Mouse (Mus musculus) inflammation-experienced regulatory T-cells, adult 6 months (primary cell): ENCODE measurements around the gene Gadd45b. TPM values are rescaled to one million over a fixed set of nuclear protein-coding genes. Genes with fewer than 3 reads are reported as not detected.

ENCODE experiments used
- ATAC-seq: one replicate; pipeline ENCODE4 v1.8.0; 2017
- polyA plus RNA-seq, 3 experiments: library from polyadenylated mRNA; unstranded; fragments of 100-300 nt; shearing (Covaris generic); gene quantifications; one replicate each; pipeline ENCODE4 v1.2.1; 2017

Gene Gadd45b
- polyA plus RNA-seq, 3 experiments from 2014 or later, result 26.4 to 51.5 (median 39.3) TPM

DNA sequence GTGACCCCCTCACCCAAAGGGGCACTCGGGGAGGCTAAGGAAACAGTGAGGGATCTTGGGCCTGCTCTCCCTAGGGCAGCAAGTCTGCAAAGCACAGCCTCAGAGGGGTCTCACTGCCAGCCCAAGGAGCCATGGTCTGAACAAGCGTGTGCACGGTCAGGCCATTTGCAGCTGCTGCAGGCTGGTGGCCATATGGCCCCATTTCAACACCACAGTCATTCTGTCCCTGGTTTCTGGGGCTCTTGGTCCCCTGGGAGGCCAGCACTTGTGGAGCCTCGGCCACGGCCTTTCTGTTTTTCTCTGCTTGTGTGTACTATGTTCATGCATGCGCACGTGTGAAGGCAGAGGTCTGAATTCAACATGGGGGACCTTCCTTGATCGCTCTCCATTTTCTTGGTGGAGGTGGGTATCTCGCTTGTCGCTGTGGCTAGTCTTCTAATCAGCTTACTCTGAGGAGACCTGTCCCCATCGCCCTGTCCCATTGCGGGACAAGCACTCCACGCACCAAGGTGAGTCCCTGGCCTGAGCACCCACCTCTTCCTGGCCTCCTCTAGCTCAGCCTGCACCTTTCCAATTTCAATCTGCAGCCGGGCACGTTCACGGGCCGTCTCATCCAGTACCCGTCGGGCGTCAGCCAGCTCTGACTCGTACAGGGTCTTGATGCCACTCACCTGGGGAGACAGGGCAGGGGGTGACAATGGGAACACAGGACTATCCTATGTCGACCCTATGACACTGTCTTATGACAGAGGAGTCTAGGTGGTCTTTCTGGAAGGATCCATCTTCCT lies 20.3 kb upstream of the Gadd45b start:
- no peak for ATAC-seq

DNA sequence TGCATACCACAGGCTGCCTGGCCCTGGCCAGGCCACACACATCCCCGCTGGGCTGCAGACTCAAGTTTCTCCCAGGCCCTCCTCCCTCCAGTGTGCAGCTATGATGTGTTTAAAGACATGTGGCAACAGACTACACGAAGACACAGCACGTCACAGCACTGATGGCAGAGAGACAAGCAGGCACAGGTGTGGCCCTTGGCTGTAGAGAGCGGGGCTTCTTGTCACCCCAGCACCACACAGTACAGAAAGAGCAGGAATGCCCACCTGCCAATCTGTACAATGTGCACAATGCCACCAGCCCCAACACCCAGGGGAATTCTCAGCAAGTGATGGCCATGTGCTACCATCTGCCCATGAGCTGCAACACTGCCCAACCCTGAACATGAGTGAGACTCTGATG lies 18.5 kb upstream of the Gadd45b start:
- ATAC-seq, result no peak

DNA sequence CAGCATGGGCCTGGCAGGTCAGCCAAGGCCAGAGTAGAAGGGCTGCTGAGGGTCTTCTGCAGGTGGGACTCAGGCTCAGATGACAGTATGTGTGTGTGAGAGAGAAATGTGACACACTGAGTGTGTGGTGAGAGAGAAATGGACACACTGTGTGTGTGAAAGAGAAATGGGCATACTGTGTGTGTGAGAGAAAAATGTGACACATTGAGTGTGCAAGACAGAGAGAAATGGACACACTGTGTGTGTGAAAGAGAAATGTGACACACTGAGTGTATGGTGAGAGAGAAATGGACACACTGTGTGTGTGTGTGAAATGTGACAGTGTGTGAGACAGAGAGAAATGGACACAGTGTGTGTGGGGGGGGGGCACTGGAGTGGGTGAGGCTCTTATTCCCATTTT lies 18.0 kb upstream of the Gadd45b start:
- ATAC-seq, result no peak

DNA sequence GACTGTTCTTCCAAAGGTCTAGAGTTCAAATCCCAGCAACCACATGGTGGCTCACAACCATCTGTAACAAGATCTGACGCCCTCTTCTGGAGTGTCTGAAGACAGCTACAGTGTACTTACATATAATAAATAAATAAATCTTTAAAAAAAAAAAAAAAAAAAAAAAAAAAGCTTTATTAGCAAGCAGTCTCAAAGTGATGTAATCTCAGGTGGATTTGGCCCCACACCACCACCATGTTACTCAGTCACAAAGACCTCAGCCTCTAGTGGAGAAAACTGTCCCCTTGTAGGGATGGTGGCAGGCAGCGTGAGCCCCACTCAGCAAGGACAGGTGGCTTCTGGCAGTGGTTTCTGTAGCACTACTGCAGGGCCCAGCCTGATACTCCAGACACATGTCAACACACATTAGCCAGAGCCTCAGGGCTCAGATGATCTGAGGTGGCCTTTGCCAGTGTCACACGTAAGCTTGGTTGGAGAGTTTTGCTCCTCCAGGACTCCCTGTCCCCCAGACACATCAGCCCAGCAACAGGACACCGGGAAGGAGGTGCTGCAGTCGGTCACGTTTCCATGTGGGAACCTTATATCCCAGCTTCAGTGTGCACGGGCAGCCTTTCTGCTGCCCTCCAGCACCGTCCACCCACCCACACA lies 16.4 kb upstream of the Gadd45b start:
- ATAC-seq, result no peak

- ATAC-seq, result no peak
Observed at GRCm38 (mm10) chr10:80914253-80914656, 15.6 kb upstream of the Gadd45b start.

DNA sequence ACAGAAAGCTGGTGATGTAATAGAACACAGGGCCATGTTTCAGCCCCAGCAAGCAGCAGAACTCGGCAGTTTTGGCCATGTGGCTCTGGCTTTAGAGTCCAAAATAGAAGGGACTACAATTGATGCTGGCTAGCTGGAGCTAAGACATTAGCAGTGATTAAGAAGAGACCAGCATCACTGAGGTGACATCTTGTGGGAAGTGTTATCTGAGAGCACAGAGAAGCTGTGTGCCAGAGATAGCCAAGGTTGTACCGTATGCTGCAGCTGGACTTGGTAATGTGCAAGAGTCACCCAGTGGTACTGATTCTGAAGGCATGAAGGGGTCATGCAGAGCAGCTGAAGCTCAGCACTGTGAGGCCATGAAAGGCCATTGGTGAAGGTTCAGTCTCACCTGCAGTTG lies 14.6 kb upstream of the Gadd45b start:
- ATAC-seq, result no peak

DNA sequence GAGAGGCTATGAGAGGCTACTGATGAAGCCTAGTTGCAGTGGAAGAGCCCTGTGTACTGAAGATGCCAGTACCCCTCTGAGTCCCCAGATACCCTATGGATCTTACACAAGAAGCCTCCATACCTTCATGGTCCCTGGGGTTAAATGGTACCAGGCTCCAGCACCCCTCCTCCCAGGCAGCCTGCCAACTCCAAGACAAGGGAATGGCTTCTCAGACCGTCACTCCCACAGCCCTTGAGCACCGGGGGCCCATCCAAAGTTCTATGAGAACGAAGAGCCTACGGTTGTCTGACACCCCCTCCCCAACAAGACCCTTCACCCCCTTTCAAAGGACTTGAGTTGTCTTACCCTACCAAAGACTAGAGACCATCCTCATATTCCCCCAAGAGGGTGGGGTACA lies 14.1 kb upstream of the Gadd45b start:
- ATAC-seq, result no peak

DNA sequence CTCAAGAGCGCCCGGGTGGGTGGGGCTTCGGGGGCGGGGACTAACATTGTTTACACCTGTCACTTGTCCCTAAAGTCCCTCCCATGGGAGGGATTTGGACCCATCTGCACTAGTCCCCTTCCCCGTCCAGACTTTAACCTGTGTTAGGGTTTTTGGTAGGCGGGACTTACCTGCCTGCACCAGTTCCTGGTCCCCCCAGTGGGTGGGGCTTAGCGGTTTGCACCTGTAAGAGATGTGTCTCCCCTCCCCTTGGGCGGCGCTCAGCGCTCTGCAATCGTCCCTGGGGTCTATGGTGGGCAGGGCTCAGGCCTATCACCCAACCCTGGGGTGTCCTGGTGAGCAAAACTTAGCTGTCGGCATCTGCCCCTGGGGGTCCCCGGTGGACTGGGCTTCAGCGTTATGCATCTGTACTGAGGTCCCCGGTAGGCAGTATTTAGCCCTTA lies 12.5 kb upstream of the Gadd45b start:
- ATAC-seq, result no peak

DNA sequence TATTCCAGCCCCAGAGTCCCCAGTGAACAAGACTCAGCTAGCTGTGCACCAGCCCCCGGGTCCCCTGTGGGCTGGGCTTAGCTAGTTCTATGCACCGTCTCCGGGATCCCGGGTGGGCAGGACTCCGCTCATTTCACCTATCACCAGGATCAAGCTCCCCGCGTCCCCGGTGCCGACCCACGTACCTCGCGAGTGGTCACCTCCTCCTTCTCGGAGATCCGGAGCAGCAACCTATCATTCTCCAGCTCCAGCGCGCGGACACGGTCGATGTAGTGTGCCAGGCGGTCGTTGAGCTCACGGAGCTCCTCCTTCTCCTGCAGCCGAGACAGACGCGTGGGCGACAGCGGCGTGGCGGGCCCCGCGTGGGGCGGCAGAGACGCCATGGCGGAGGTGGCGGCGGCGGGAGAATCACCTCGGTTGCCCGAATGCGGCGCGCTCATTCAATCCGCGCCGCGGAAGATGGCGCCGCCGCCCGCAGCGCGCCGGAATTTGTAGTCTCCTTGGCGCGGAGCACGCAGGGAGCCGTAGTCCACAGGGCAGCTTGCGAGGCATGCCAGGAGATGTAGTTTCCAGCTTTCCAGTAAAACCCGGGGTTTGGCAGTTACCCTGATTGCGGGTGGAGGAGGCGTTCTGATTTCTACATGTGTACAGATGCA lies 12.0 kb upstream of the Gadd45b start, which contains the start of gene Lmnb2:
Gene Lmnb2 (minus strand): TSS at position 467 of the 656 bp plus-strand sequence.
- peak; percentile 76 for ATAC-seq

DNA sequence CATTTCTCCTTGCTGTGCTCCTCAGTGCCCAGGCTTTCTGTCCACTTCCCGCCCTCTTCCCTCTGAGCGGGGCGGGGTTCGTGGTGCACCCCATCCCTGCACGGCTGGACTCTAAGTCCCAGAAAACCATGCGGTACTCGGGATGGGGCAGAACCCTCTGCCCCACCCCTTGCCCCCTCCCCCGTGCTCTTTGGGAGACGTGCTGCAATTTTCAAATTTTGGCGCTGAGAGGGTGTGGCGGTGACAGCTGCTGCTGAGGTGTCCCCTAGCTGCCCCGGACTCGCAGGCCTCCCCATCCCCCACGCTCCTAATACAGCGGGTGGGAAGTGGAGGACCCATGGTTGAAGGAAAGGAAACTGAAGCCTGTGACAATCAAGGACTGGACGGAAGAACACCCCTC lies 8.0 kb upstream of the Gadd45b start:
- ATAC-seq, result no peak

DNA sequence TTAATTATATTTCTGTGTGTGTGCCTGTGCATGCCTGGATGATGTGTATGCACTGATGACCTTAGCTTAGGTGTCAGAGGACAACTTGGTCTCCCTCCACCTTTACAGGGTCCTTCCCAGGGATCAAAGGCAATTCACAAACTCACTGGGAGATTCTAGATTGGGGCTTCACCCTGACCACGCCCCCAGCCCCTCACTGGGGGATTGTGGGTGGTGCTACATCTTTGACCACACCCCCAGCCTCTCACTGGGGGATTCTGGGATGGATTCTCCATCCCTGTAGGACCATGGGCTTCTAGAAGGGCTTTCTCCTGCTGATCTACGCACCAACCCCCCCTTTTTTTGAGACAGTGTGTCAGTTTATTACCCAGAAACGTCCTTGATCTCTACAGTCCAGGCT lies 4.4 kb upstream of the Gadd45b start:
- ATAC-seq, result no peak

- ATAC-seq, result peak; percentile 30
Observed at GRCm38 (mm10) chr10:80928586-80929298, 1.1 kb upstream of the Gadd45b start.

GRCm38 (mm10) chr10:80930361-80931152 lies 684 bp downstream of the Gadd45b start:
- peak; percentile 26 for ATAC-seq

DNA sequence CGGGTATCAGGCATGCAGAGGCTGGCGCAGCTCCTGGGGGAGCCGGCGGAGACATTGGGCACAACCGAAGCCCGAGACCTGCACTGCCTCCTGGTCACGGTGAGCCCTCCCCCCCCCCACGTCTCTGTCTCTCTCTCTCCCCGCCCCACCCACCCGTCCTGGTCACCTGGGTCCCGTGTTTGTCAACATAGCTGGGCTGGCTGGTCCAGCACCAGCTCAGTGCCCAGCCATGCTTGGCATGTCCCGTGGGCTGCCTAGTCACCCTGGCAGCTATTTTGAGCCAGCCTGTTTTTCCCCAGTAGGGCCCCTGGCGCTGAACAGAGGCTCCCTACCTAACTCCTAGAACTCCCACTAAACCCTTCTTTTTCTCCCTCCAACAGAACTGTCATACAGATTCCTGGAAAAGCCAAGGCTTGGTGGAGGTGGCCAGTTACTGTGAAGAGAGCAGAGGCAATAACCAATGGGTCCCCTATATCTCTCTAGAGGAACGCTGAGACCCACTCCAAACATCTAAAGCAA lies 1.3 kb downstream of the Gadd45b start:
- no peak for ATAC-seq

DNA sequence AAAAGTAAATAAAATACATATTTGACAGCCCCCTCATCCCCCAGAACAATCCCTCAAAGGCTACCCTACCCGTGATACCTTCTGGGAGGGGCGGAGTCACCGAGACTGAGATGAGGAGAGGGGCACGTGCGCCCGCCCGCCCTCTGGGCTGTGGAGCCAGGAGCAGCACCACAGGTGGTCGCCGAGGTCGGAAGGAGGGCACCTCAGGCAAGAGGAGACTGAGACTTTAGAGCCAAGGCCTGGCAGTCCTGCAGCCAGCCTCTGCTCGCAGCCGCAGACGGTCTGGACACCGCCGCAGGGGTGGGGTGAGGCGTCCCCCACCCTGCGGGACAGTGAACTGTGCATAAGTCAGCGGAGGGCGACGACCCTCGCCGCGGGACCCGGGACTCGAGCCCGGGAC lies 1.8 kb downstream of the Gadd45b start:
- no peak for ATAC-seq

- ATAC-seq, result no peak
Observed at GRCm38 (mm10) chr10:80932206-80932605, 2.3 kb downstream of the Gadd45b start.

GRCm38 (mm10) chr10:80932700-80933420 lies 3.0 kb downstream of the Gadd45b start:
- no peak for ATAC-seq

- ATAC-seq, result no peak
Observed at GRCm38 (mm10) chr10:80933421-80933979, 3.6 kb downstream of the Gadd45b start.

DNA sequence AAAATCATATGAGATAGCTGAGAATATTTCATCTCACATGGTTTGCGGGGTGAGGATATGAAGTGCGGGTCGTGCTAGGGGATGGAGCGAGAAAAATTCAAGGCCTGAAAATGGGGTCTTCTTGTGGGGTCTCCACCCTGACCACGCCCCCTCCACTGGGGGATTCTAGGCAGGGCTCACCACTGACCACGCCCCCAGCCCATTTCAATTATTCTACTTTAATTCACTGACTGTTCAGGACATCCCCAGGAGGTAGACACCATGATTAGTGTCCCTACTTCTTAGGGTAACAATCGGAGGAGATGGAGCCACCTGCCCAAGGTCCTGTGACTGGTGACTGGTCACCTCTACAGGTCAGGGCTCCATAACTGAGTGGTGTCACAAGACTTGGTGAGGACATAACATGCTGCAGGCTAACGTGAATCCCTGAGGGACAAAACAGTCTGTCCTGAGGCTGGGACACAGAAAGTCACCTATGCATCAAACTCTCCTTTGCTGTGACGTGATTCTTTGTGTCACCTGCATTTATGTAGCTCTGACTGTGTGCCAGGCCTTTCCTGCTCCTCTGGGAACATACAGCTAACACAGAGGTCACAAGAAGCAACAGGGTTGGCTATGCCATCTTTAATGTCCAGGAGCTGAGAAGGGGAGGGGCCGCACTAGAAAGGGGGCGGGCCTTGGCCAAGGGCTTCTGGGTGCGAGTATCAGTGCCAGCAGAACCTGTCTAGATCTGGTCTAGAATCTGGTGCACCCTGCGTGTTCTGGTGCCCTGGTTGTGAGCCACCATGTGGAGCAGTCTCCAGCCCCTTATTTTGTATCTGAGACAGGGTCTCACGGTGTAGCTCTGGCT lies 4.5 kb downstream of the Gadd45b start:
- no peak for ATAC-seq

- ATAC-seq, result no peak
Observed at GRCm38 (mm10) chr10:80935241-80935640, 5.4 kb downstream of the Gadd45b start.
